Comparison of ENCODE assay signal across 20 mouse cellular contexts in the genomic region with DNA sequence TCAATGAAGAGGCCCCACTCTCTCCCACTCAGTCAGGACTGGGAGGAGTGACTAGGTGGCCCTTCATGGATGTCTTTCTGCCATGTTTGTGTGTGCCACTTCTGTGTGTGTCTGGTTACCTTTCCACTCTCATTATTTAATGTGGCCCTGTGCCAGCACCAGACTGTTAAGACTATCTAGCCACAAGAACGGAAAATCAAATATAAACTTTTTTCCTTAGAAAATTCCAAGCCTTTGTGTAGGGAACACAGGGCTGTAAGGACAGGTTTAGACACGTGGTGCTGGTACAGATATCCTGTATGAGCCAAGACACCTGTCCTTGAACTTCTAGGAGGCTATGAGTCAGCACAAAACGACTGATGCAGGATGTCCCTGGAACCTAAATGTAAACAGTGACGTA.
DNase-seq lines count a peak whose midpoint lies in the region; ATAC-seq and TF ChIP-seq lines count a peak whose summit lies in the region.
"Had no signal": no experiment of that assay in that cellular context is flagged by ENCODE, and none has a peak within 500 bp of the region (broad histone marks: within the 10 kb centered on the region; RNA-seq: fewer than 3 reads in every experiment).

No protein-coding gene starts in this region.

- WGBS in lung, embryonic 16.5 days = 23% methylated on average over 4 of the region's 4 CpGs
- 29% methylated on average over 4 of the region's 4 CpGs for WGBS in lung, adult 2 months
- WGBS in stomach, embryonic 14.5 days = 33% methylated on average over 4 of the region's 4 CpGs

- intact Hi-C loops in heart, postnatal 14 days (cut with DNase I) = no loop called here

- no peak for TF ChIP-seq CTCF in lung, adult 2 months (IDR thresholded peaks at IDR 0.05; ENCODE audit: insufficient read depth, low read length)

- no peak overlapping the region for H3K27ac ChIP-seq in lung, embryonic 16.5 days (ENCODE audit: low read length)
- H3K27ac ChIP-seq in stomach, embryonic 14.5 days (ENCODE audit: low read length) = no peak overlapping the region
- H3K27ac ChIP-seq: hindbrain, embryonic 13.5 days; kidney, postnatal 0 days; liver, embryonic 12.5 days; macrophage; midbrain, embryonic 15.5 days; neural tube, embryonic 12.5 days had no signal

- no peak overlapping the region for H3K4me2 ChIP-seq in lung, embryonic 16.5 days (ENCODE audit: low read depth, low read length)
- no peak overlapping the region for H3K4me2 ChIP-seq in stomach, embryonic 14.5 days (replicated peaks; ENCODE audit: low read depth, low read length)
- H3K4me2 ChIP-seq: hindbrain, embryonic 13.5 days; liver, embryonic 12.5 days; midbrain, embryonic 15.5 days; neural tube, embryonic 12.5 days had no signal

- H3K4me3 ChIP-seq in lung, embryonic 16.5 days (ENCODE audit: low read length) = no peak overlapping the region
- no peak overlapping the region for H3K4me3 ChIP-seq in lung, adult 2 months (replicated peaks; ENCODE audit: extremely low read depth, low read depth, low read length)
- H3K4me3 ChIP-seq in stomach, embryonic 14.5 days (ENCODE audit: low read depth, low read length) = no peak overlapping the region
- H3K4me3 ChIP-seq: hindbrain, embryonic 13.5 days; liver, embryonic 12.5 days; midbrain, embryonic 15.5 days; neural tube, embryonic 12.5 days had no signal

- ATAC-seq in lung, embryonic 16.5 days (ENCODE audit: low read depth) = peak; percentile 85
- ATAC-seq in stomach, embryonic 14.5 days (ENCODE audit: insufficient number of reproducible peaks, insufficient read depth, low FRiP score, low read depth) = 0 out of 2 replicates have a peak, but pooled peaks have one; percentile 42
- ATAC-seq: forebrain, postnatal 0 days; liver, embryonic 12.5 days; midbrain, embryonic 15.5 days had no signal

- no peaks in the 10 kb centered on the region for H3K27me3 ChIP-seq in lung, embryonic 16.5 days (ENCODE audit: control insufficient read depth, insufficient read depth, low read depth, low read length)
- no peaks in the 10 kb centered on the region for H3K27me3 ChIP-seq in stomach, embryonic 14.5 days (ENCODE audit: control insufficient read depth, insufficient read depth, low read length)
- H3K27me3 ChIP-seq: hindbrain, embryonic 13.5 days; liver, embryonic 12.5 days; midbrain, embryonic 15.5 days; neural tube, embryonic 12.5 days had no signal

- H3K9me3 ChIP-seq in lung, embryonic 16.5 days (ENCODE audit: control insufficient read depth, low read length) = no peaks in the 10 kb centered on the region
- no peaks in the 10 kb centered on the region for H3K9me3 ChIP-seq in stomach, embryonic 14.5 days (ENCODE audit: control insufficient read depth, low read depth, low read length)
- H3K9me3 ChIP-seq: hindbrain, embryonic 13.5 days; liver, embryonic 12.5 days; midbrain, embryonic 15.5 days; neural tube, embryonic 12.5 days had no signal

- H3K4me1 ChIP-seq in lung, embryonic 16.5 days (replicated peaks; ENCODE audit: control insufficient read depth, insufficient read depth, low read length) = peaks cover 2% of the 10 kb centered on the region; the same call in 1 of the 2 replicates
- no peaks in the 10 kb centered on the region; the same call in 1 of the 2 replicates for H3K4me1 ChIP-seq in lung, adult 2 months (ENCODE audit: control insufficient read depth, insufficient read depth, low read length)
- H3K4me1 ChIP-seq in stomach, embryonic 14.5 days (ENCODE audit: control insufficient read depth, insufficient read depth, low read length) = no peaks in the 10 kb centered on the region
- H3K4me1 ChIP-seq: hindbrain, embryonic 13.5 days; liver, embryonic 12.5 days; midbrain, embryonic 15.5 days; neural tube, embryonic 12.5 days had no signal

- no peak overlapping the region for H3K9ac ChIP-seq in lung, embryonic 16.5 days (ENCODE audit: low read length)
- H3K9ac ChIP-seq in stomach, embryonic 14.5 days (replicated peaks; ENCODE audit: low read depth, low read length) = no peak overlapping the region
- H3K9ac ChIP-seq: forebrain, postnatal 0 days; hindbrain, embryonic 13.5 days; liver, embryonic 12.5 days; midbrain, embryonic 15.5 days; neural tube, embryonic 12.5 days had no signal

- DNase-seq in heart, adult 11 months = peak; percentile 68
- DNase-seq in heart, postnatal 14 days = no peak
- DNase-seq in lung, adult 2 months = no peak
- DNase-seq in gastrocnemius, postnatal 25 days = no peak
- DNase-seq in right cerebral cortex, postnatal 14 days = no peak
- DNase-seq: cerebellum, adult 11 months; cerebellum, postnatal 10 days; forebrain, postnatal 0 days; gastrocnemius, postnatal 36 days; heart, postnatal 36 days; kidney, adult 2 months; right cerebral cortex, postnatal 4 days had no signal

- no peaks in the 10 kb centered on the region for H3K36me3 ChIP-seq in lung, embryonic 16.5 days (ENCODE audit: control insufficient read depth, insufficient read depth, low read length)
- no peaks in the 10 kb centered on the region for H3K36me3 ChIP-seq in stomach, embryonic 14.5 days (ENCODE audit: control insufficient read depth, insufficient read depth, low read length)
- H3K36me3 ChIP-seq: hindbrain, embryonic 13.5 days; liver, embryonic 12.5 days; midbrain, embryonic 15.5 days; neural tube, embryonic 12.5 days had no signal

- no peak for TF ChIP-seq POLR2A in lung, adult 2 months (IDR thresholded peaks at IDR 0.05; ENCODE audit: borderline replicate concordance, extremely low read depth, low read depth, low read length)
